In genomic region chr11:5797371-5797770, GRCm38 (mm10) we compare ENCODE assay signal across 27 mouse cellular contexts. TPM values are rescaled to one million over a fixed set of nuclear protein-coding genes. Genes with fewer than 3 reads are reported as not detected.
DNase-seq lines count a peak whose midpoint lies in the region; ATAC-seq and TF ChIP-seq lines count a peak whose summit lies in the region.
"Had no signal": no experiment of that assay in that cellular context is flagged by ENCODE, and none has a peak within 500 bp of the region (broad histone marks: within the 10 kb centered on the region; RNA-seq: fewer than 3 reads in every experiment).

No protein-coding gene starts in this region.

- no peak for TF ChIP-seq EP300 in heart, adult 2 months (IDR thresholded peaks at IDR 0.05; ENCODE audit: insufficient read depth, low read depth, low read length)
- no peak for TF ChIP-seq EP300 in CH12.LX (IDR thresholded peaks at IDR 0.05; ENCODE audit: low read length)

- no peak for TF ChIP-seq CTCF in heart, adult 2 months (IDR thresholded peaks at IDR 0.05)
- 0 out of 4 replicates have a peak, but pooled peaks of 1 of the 2 experiments have one; percentile 7 for TF ChIP-seq CTCF in CH12.LX (conservative IDR thresholded peaks at IDR 0.05 in 1 of 2, IDR thresholded peaks at IDR 0.05 in 1 of 2; ENCODE audit: low read depth in 2 of 2, low read length in 2 of 2)

- H3K4me3 ChIP-seq in heart, embryonic 11.5 days (ENCODE audit: low read depth, low read length), result no peak overlapping the region
- no peak overlapping the region for H3K4me3 ChIP-seq in heart, adult 2 months
- H3K4me3 ChIP-seq in CH12.LX (replicated peaks in 1 of 3; ENCODE audit: low read depth in 2 of 3, low read length in 2 of 3, poor library complexity in 1 of 3), result no peak overlapping the region
- no peak overlapping the region for H3K4me3 ChIP-seq in embryonic facial prominence, embryonic 12.5 days
- H3K4me3 ChIP-seq: gastrocnemius, adult 2 months; heart, embryonic 15.5 days; liver, embryonic 12.5 days; midbrain, embryonic 15.5 days; stomach, embryonic 15.5 days had no signal

- H3K79me2 ChIP-seq in heart, adult 2 months (replicated peaks; ENCODE audit: control insufficient read depth, insufficient read depth, low read length), result no peaks in the 10 kb centered on the region
- H3K79me2 ChIP-seq in CH12.LX (replicated peaks; ENCODE audit: control insufficient read depth, extremely low read depth, insufficient read depth, poor library complexity, severe bottlenecking), result no peaks in the 10 kb centered on the region

- no peak for TF ChIP-seq POLR2A in heart, adult 2 months (IDR thresholded peaks at IDR 0.05; ENCODE audit: insufficient read depth, low read depth, low read length)
- TF ChIP-seq POLR2A in CH12.LX (IDR thresholded peaks at IDR 0.05; ENCODE audit: low read depth, low read length), result no peak

- no peak overlapping the region for H3K27ac ChIP-seq in heart, embryonic 11.5 days (ENCODE audit: low read depth, low read length)
- H3K27ac ChIP-seq in heart, adult 2 months, result no peak overlapping the region
- H3K27ac ChIP-seq in CH12.LX (ENCODE audit: insufficient read depth, low read depth), result peak overlapping the region; percentile 14; the same call in 1 of the 2 replicates
- H3K27ac ChIP-seq in embryonic facial prominence, embryonic 12.5 days, result peak overlapping the region; percentile 11; the same call in 1 of the 2 replicates
- H3K27ac ChIP-seq: gastrocnemius, adult 2 months; heart, embryonic 15.5 days; liver, embryonic 12.5 days; macrophage; midbrain, embryonic 15.5 days; stomach, embryonic 15.5 days had no signal

- no peaks in the 10 kb centered on the region for H3K9me3 ChIP-seq in heart, embryonic 11.5 days (replicated peaks; ENCODE audit: control insufficient read depth, low read length)
- H3K9me3 ChIP-seq in CH12.LX (replicated peaks; ENCODE audit: low read length), result no peaks in the 10 kb centered on the region
- H3K9me3 ChIP-seq in embryonic facial prominence, embryonic 12.5 days, result no peaks in the 10 kb centered on the region
- H3K9me3 ChIP-seq: heart, embryonic 15.5 days; liver, embryonic 12.5 days; midbrain, embryonic 15.5 days; stomach, embryonic 15.5 days had no signal

- WGBS in heart, embryonic 11.5 days (ENCODE audit: insufficient replicate concordance), result 63% methylated on average over 11 of the region's 11 CpGs
- WGBS in heart, adult 2 months, result 77% methylated on average over 11 of the region's 11 CpGs
- WGBS in embryonic facial prominence, embryonic 12.5 days, result 66% methylated on average over 11 of the region's 11 CpGs

- H3K9ac ChIP-seq in heart, embryonic 11.5 days (ENCODE audit: low read depth, low read length), result peak overlapping the region; percentile 35; the same call in 1 of the 2 replicates
- H3K9ac ChIP-seq in heart, adult 2 months (ENCODE audit: low read depth, low read length), result no peak overlapping the region
- H3K9ac ChIP-seq in CH12.LX (ENCODE audit: insufficient read depth, low read depth), result no peak overlapping the region
- no peak overlapping the region for H3K9ac ChIP-seq in embryonic facial prominence, embryonic 12.5 days
- H3K9ac ChIP-seq: heart, embryonic 15.5 days; liver, embryonic 12.5 days; liver, postnatal 0 days; midbrain, embryonic 15.5 days; stomach, embryonic 15.5 days had no signal

- dilution Hi-C loops in CH12.LX (cut with MboI; ENCODE audit: extremely low pct_ligation_motif_present, extremely low pct_unique_long_range_greater_than_20kb, low sequenced_read_pairs), result no loop called here

- peaks cover 12% of the 10 kb centered on the region; the same call in 1 of the 2 replicates for H3K4me1 ChIP-seq in heart, embryonic 11.5 days (ENCODE audit: control insufficient read depth, insufficient read depth, low read length)
- peaks cover 18% of the 10 kb centered on the region for H3K4me1 ChIP-seq in heart, adult 2 months (ENCODE audit: control insufficient read depth, insufficient read depth, low read length)
- H3K4me1 ChIP-seq in CH12.LX (ENCODE audit: control insufficient read depth in 1 of 2, insufficient read depth in 2 of 2), result peaks cover 10 to 15% of the 10 kb centered on the region in 2 experiments
- peaks cover 4% of the 10 kb centered on the region; the same call in 1 of the 2 replicates for H3K4me1 ChIP-seq in embryonic facial prominence, embryonic 12.5 days
- H3K4me1 ChIP-seq: midbrain, embryonic 15.5 days had no signal

- no peak for DNase-seq in heart, adult 2 months
- DNase-seq in CH12.LX (ENCODE audit: extremely low read depth) (no peak), ES-CJ7 (ENCODE audit: low read depth, low spot score) (peak; percentile 58)
- no peak for DNase-seq in layer of hippocampus, adult 11-12 months (ENCODE audit: low spot score)
- DNase-seq: adrenal gland, postnatal 25 days; cerebellum, adult 18-20 months; cerebellum, postnatal 10 days; gastrocnemius, adult 2 months; gastrocnemius, postnatal 36 days; kidney, adult 9 months; layer of hippocampus, postnatal 36 days; left cerebral cortex, postnatal 4 days; liver, postnatal 0 days; right cerebral cortex, postnatal 25 days; thymus, adult 18-20 months; thymus, postnatal 25 days had no signal

- intact Hi-C loops in heart, adult 2 months (cut with DNase I), result no loop called here

- no peak for ATAC-seq in heart, embryonic 11.5 days (replicated peaks; ENCODE audit: insufficient number of reproducible peaks, low FRiP score, low TSS enrichment)
- ATAC-seq in embryonic facial prominence, embryonic 12.5 days (ENCODE audit: insufficient number of reproducible peaks, insufficient read depth, low FRiP score, low TSS enrichment), result no peak
- no peak for ATAC-seq in cerebellum, adult (ENCODE audit: insufficient number of reproducible peaks, low FRiP score, low TSS enrichment)
- ATAC-seq: forebrain, embryonic 16.5 days; hindbrain, embryonic 16.5 days; liver, embryonic 12.5 days; liver, postnatal 0 days; midbrain, embryonic 15.5 days; Patski had no signal

- no peak for TF ChIP-seq RAD21 in CH12.LX (IDR thresholded peaks at IDR 0.05; ENCODE audit: low read depth, low read length)

- no peak overlapping the region for H3K4me2 ChIP-seq in heart, embryonic 11.5 days
- H3K4me2 ChIP-seq in CH12.LX (ENCODE audit: insufficient read depth, low read depth, poor library complexity, severe bottlenecking), result no peak overlapping the region
- H3K4me2 ChIP-seq in embryonic facial prominence, embryonic 12.5 days (replicated peaks), result no peak overlapping the region
- H3K4me2 ChIP-seq: heart, embryonic 15.5 days; liver, embryonic 12.5 days; midbrain, embryonic 15.5 days; stomach, embryonic 15.5 days had no signal

- in situ Hi-C loops in CH12.LX (cut with MboI; ENCODE audit: low pct_ligation_motif_present, low pct_unique_long_range_greater_than_20kb, low sequenced_read_pairs), result no loop called here

- peaks cover 39% of the 10 kb centered on the region for H3K36me3 ChIP-seq in heart, embryonic 11.5 days (ENCODE audit: control insufficient read depth, insufficient read depth, low read length)
- 0 out of 2 replicates have a peak, but pooled peaks cover 3% of the 10 kb centered on the region for H3K36me3 ChIP-seq in heart, adult 2 months (ENCODE audit: control insufficient read depth, insufficient read depth, low read length)
- peaks cover 81 to 94% of the 10 kb centered on the region in 2 experiments for H3K36me3 ChIP-seq in CH12.LX (replicated peaks in 1 of 2; ENCODE audit: control insufficient read depth in 1 of 2, insufficient read depth in 1 of 2, low read length in 1 of 2)
- H3K36me3 ChIP-seq in embryonic facial prominence, embryonic 12.5 days, result peaks cover 86% of the 10 kb centered on the region

- H3K27me3 ChIP-seq in heart, embryonic 11.5 days (ENCODE audit: control insufficient read depth, insufficient read depth, low read length), result no peaks in the 10 kb centered on the region
- no peaks in the 10 kb centered on the region for H3K27me3 ChIP-seq in heart, adult 2 months (ENCODE audit: control insufficient read depth, insufficient read depth, low read length)
- no peaks in the 10 kb centered on the region for H3K27me3 ChIP-seq in CH12.LX (replicated peaks)
- H3K27me3 ChIP-seq in embryonic facial prominence, embryonic 12.5 days, result no peaks in the 10 kb centered on the region
- H3K27me3 ChIP-seq: heart, embryonic 15.5 days; liver, embryonic 12.5 days; midbrain, embryonic 15.5 days; Patski; stomach, embryonic 15.5 days had no signal

TF ChIP-seq in CH12.LX, 34 proteins besides CTCF, POLR2A, EP300 and RAD21 (continues in another document):
- TF ChIP-seq PAX5 (IDR thresholded peaks at IDR 0.05; ENCODE audit: low read length) (no peak), IRF4 (IDR thresholded peaks at IDR 0.05; ENCODE audit: low read depth, low read length) (no peak)

RNA-seq across cellular contexts. Expression of gene Pgam2, which starts 6.2 kb away (rescaled TPM):
- 761 and 811 TPM in 2 replicates for polyA plus RNA-seq in heart, embryonic 11.5 days (2014; fragmentation: Nextera tagmentation; extraction: Ambion mirVana)
- total RNA-seq in heart, adult 2 months (2021), result 100 to 1,000 TPM; 743 to 848 TPM
- polyA plus RNA-seq in heart, adult 2 months (2012; rRNA removed), result 1,153 and 1,176 TPM in 2 replicates
- total RNA-seq in CH12.LX (2012; rRNA removed), result 0.46 and 0.64 TPM in 2 replicates
- total RNA-seq in CH12.LX (2014; rRNA removed), result not detected in 2 replicates
- 2.5 and 3.6 TPM in 2 replicates for polyA plus RNA-seq in CH12.LX (2012; ENCODE audit: insufficient read length, low read depth)
- 17.0 and 18.2 TPM in 2 replicates for polyA plus RNA-seq in embryonic facial prominence, embryonic 12.5 days (2016; fragmentation: Nextera tagmentation; extraction: Ambion mirVana)
- total RNA-seq: adrenal gland, postnatal 25 days had no signal
- polyA plus RNA-seq: macrophage had no signal

RNA-seq across cellular contexts. Expression of gene Dbnl, which starts 9.1 kb away (rescaled TPM):
- 88.3 and 90.3 TPM in 2 replicates for polyA plus RNA-seq in heart, embryonic 11.5 days (2014; fragmentation: Nextera tagmentation; extraction: Ambion mirVana)
- total RNA-seq in heart, adult 2 months (2021), result 10 to 100 TPM; 25.7 to 29.2 TPM
- 24.4 and 25.6 TPM in 2 replicates for polyA plus RNA-seq in heart, adult 2 months (2012; rRNA removed)
- 76.2 and 77.3 TPM in 2 replicates for total RNA-seq in CH12.LX (2012; rRNA removed)
- total RNA-seq in CH12.LX (2014; rRNA removed), result 67.5 and 70.3 TPM in 2 replicates
- 124 and 133 TPM in 2 replicates for polyA plus RNA-seq in CH12.LX (2012; ENCODE audit: insufficient read length, low read depth)
- 132 and 139 TPM in 2 replicates for polyA plus RNA-seq in embryonic facial prominence, embryonic 12.5 days (2016; fragmentation: Nextera tagmentation; extraction: Ambion mirVana)

RNA-seq across cellular contexts. Expression of gene Urgcp, which starts 35.2 kb away (rescaled TPM):
- polyA plus RNA-seq in heart, embryonic 11.5 days (2014; fragmentation: Nextera tagmentation; extraction: Ambion mirVana), result 14.2 and 18.7 TPM in 2 replicates
- total RNA-seq in heart, adult 2 months (2021), result 10 to 100 TPM; 58.5 to 69.8 TPM
- 26.1 and 35.7 TPM in 2 replicates for polyA plus RNA-seq in heart, adult 2 months (2012; rRNA removed)
- total RNA-seq in CH12.LX (2012; rRNA removed) (13.1 and 13.3 TPM in 2 replicates), CH12.LX (2014; rRNA removed) (11.7 and 12.2 TPM in 2 replicates)
- polyA plus RNA-seq in CH12.LX (2012; ENCODE audit: insufficient read length, low read depth), result 11.7 and 13.1 TPM in 2 replicates
- 27.4 and 28.6 TPM in 2 replicates for polyA plus RNA-seq in embryonic facial prominence, embryonic 12.5 days (2016; fragmentation: Nextera tagmentation; extraction: Ambion mirVana)

RNA-seq across cellular contexts. Expression of gene Polm, which starts 40.4 kb away (rescaled TPM):
- 5.1 and 5.7 TPM in 2 replicates for polyA plus RNA-seq in heart, embryonic 11.5 days (2014; fragmentation: Nextera tagmentation; extraction: Ambion mirVana)
- 1 to 10 TPM; 2.1 to 3.3 TPM for total RNA-seq in heart, adult 2 months (2021)
- polyA plus RNA-seq in heart, adult 2 months (2012; rRNA removed), result 6.3 and 11.2 TPM in 2 replicates
- total RNA-seq in CH12.LX (2012; rRNA removed) (7.7 and 9.7 TPM in 2 replicates), CH12.LX (2014; rRNA removed) (1.00 and 1.9 TPM in 2 replicates)
- 4.1 TPM in 2 replicates for polyA plus RNA-seq in CH12.LX (2012; ENCODE audit: insufficient read length, low read depth)
- 9.9 and 10.2 TPM in 2 replicates for polyA plus RNA-seq in embryonic facial prominence, embryonic 12.5 days (2016; fragmentation: Nextera tagmentation; extraction: Ambion mirVana)

Comparison
In these comparisons a context has a peak if more than half of its experiments do, and no peak if none do; other contexts are left out.
1. H3K27ac ChIP-seq: peak in CH12.LX (single experiment) and embryonic facial prominence, embryonic 12.5 days (single experiment); none in heart, embryonic 11.5 days (single experiment) and heart, adult 2 months (single experiment).
2. RNA of gene Pgam2, which starts 6.2 kb away (polyA plus RNA-seq): 1,153 to 1,176 TPM in heart, adult 2 months and 761 to 811 TPM in heart, embryonic 11.5 days; 17.0 to 18.2 TPM in embryonic facial prominence, embryonic 12.5 days and 2.5 to 3.6 TPM in CH12.LX; every median in the first group is over 10 times any median in the second.